Mouse (Mus musculus): ENCODE measurements around the gene Tmprss3. TPM values are rescaled to one million over a fixed set of nuclear protein-coding genes. Genes with fewer than 3 reads are reported as not detected.

Tmprss3 gene
- polyA plus RNA-seq, 1 experiment from 2014 or later: 0.24 TPM

GRCm38 (mm10) chr17:31192663-31193062 lies 6.1 kb downstream of the Tmprss3 start:
- Histone ChIP-seq H3K27ac (no peak overlapping the region), H3K9me3 (replicated peaks) (no peaks in the 10 kb centered on the region), H3K4me2 (no peak overlapping the region), H3K4me1 (peaks cover 21% of the 10 kb centered on the region), H3K9ac (no peak overlapping the region), H3K27me3 (replicated peaks) (no peaks in the 10 kb centered on the region), H3K36me3 (no peaks in the 10 kb centered on the region), H3K4me3 (no peak overlapping the region)
- WGBS (ENCODE audit: insufficient replicate concordance): 49% methylated on average over 2 of the region's 2 CpGs
- no peak for ATAC-seq

GRCm38 (mm10) chr17:31191825-31192224 lies 7.0 kb downstream of the Tmprss3 start:
- H3K9ac ChIP-seq: no peak overlapping the region
- H3K36me3 ChIP-seq: no peaks in the 10 kb centered on the region
- H3K27ac ChIP-seq: no peak overlapping the region
- no peaks in the 10 kb centered on the region for H3K27me3 ChIP-seq (replicated peaks)
- no peak overlapping the region for H3K4me3 ChIP-seq
- no peaks in the 10 kb centered on the region for H3K9me3 ChIP-seq (replicated peaks)
- H3K4me1 ChIP-seq: peaks cover 21% of the 10 kb centered on the region
- WGBS (ENCODE audit: insufficient replicate concordance): 74% methylated on average over 8 of the region's 8 CpGs
- no peak overlapping the region for H3K4me2 ChIP-seq
- no peak for ATAC-seq

GRCm38 (mm10) chr17:31187370-31187769 lies 11.4 kb downstream of the Tmprss3 start:
- H3K27ac ChIP-seq: no peak overlapping the region
- 9% methylated on average over 4 of the region's 4 CpGs for WGBS (ENCODE audit: insufficient replicate concordance)
- H3K9ac ChIP-seq: no peak overlapping the region
- no peak overlapping the region for H3K4me3 ChIP-seq
- ATAC-seq: peak; percentile 48; the same call in 1 of the 2 replicates
- no peaks in the 10 kb centered on the region for H3K9me3 ChIP-seq (replicated peaks)
- no peaks in the 10 kb centered on the region for H3K36me3 ChIP-seq
- H3K27me3 ChIP-seq (replicated peaks): no peaks in the 10 kb centered on the region
- no peak overlapping the region for H3K4me2 ChIP-seq
- no peaks in the 10 kb centered on the region; the same call in 1 of the 2 replicates for H3K4me1 ChIP-seq

GRCm38 (mm10) chr17:31184269-31184990 lies 14.3 kb downstream of the Tmprss3 start:
- no peak overlapping the region for H3K27ac ChIP-seq

GRCm38 (mm10) chr17:31183180-31183974 lies 15.4 kb downstream of the Tmprss3 start:
- no peaks in the 10 kb centered on the region for H3K9me3 ChIP-seq (replicated peaks)
- H3K4me1 ChIP-seq: peaks cover 5% of the 10 kb centered on the region
- no peaks in the 10 kb centered on the region for H3K36me3 ChIP-seq
- WGBS (ENCODE audit: insufficient replicate concordance): 47% methylated on average over 12 of the region's 12 CpGs
- no peak overlapping the region for H3K9ac ChIP-seq
- H3K4me3 ChIP-seq: no peak overlapping the region
- no peak overlapping the region for H3K4me2 ChIP-seq
- no peaks in the 10 kb centered on the region; the same call in 1 of the 2 replicates for H3K27me3 ChIP-seq (replicated peaks)
- ATAC-seq: no peak
- H3K27ac ChIP-seq: no peak overlapping the region

More at GRCm38 (mm10) chr17:31184269-31184990, 14.3 kb downstream of the Tmprss3 start:
- 65% methylated on average over 12 of the region's 12 CpGs for WGBS (ENCODE audit: insufficient replicate concordance)
- no peaks in the 10 kb centered on the region for H3K36me3 ChIP-seq
- H3K9ac ChIP-seq: no peak overlapping the region
- H3K4me3 ChIP-seq: no peak overlapping the region
- H3K4me1 ChIP-seq: peaks cover 5% of the 10 kb centered on the region
- H3K9me3 ChIP-seq (replicated peaks): no peaks in the 10 kb centered on the region
- no peaks in the 10 kb centered on the region; the same call in 1 of the 2 replicates for H3K27me3 ChIP-seq (replicated peaks)
- no peak for ATAC-seq
- H3K4me2 ChIP-seq: no peak overlapping the region

GRCm38 (mm10) chr17:31181490-31181889 lies 17.3 kb downstream of the Tmprss3 start:
- Histone ChIP-seq H3K4me1 (peaks cover 5% of the 10 kb centered on the region), H3K9ac (no peak overlapping the region), H3K4me3 (no peak overlapping the region), H3K36me3 (no peaks in the 10 kb centered on the region), H3K27me3 (replicated peaks) (no peaks in the 10 kb centered on the region; the same call in 1 of the 2 replicates), H3K27ac (no peak overlapping the region), H3K9me3 (replicated peaks) (no peaks in the 10 kb centered on the region), H3K4me2 (no peak overlapping the region)
- 51% methylated on average over 4 of the region's 4 CpGs for WGBS (ENCODE audit: insufficient replicate concordance)
- ATAC-seq: no peak

GRCm38 (mm10) chr17:31176321-31176720 lies 22.5 kb downstream of the Tmprss3 start:
- Histone ChIP-seq H3K9me3 (replicated peaks) (no peaks in the 10 kb centered on the region), H3K27me3 (replicated peaks) (no peaks in the 10 kb centered on the region; the same call in 1 of the 2 replicates), H3K4me1 (peaks cover 2% of the 10 kb centered on the region; the same call in 1 of the 2 replicates), H3K9ac (no peak overlapping the region), H3K36me3 (no peaks in the 10 kb centered on the region), H3K4me2 (no peak overlapping the region), H3K27ac (no peak overlapping the region), H3K4me3 (no peak overlapping the region)
- WGBS (ENCODE audit: insufficient replicate concordance): 64% methylated on average over 4 of the region's 4 CpGs
- ATAC-seq: no peak

GRCm38 (mm10) chr17:31169796-31170195 lies 29.0 kb downstream of the Tmprss3 start:
- no peak overlapping the region for H3K4me3 ChIP-seq
- no peak overlapping the region for H3K4me2 ChIP-seq
- no peaks in the 10 kb centered on the region for H3K9me3 ChIP-seq (replicated peaks)
- no peaks in the 10 kb centered on the region for H3K27me3 ChIP-seq (replicated peaks)
- H3K36me3 ChIP-seq: no peaks in the 10 kb centered on the region
- no peak for ATAC-seq
- H3K9ac ChIP-seq: no peak overlapping the region
- H3K27ac ChIP-seq: no peak overlapping the region
- 68% methylated on average over 5 of the region's 5 CpGs for WGBS (ENCODE audit: insufficient replicate concordance)
- H3K4me1 ChIP-seq: no peaks in the 10 kb centered on the region

GRCm38 (mm10) chr17:31165127-31165526 lies 33.6 kb downstream of the Tmprss3 start, which contains the start of gene Tff1:
TSS of gene Tff1 (minus strand) at chr17:31165277.
- 67% methylated on average over 6 of the region's 6 CpGs for WGBS (ENCODE audit: insufficient replicate concordance)
- H3K27me3 ChIP-seq (replicated peaks): no peaks in the 10 kb centered on the region
- ATAC-seq: no peak
- no peak within 1 kb of the TSS for H3K4me2 ChIP-seq
- no peaks in the 10 kb centered on the region for H3K36me3 ChIP-seq
- no peak within 1 kb of the TSS for H3K4me3 ChIP-seq
- H3K27ac ChIP-seq: no peak within 1 kb of the TSS
- no peak within 1 kb of the TSS for H3K9ac ChIP-seq
- H3K4me1 ChIP-seq: no peaks in the 10 kb centered on the region
- H3K9me3 ChIP-seq (replicated peaks): no peaks in the 10 kb centered on the region

- 62% methylated on average over 2 of the region's 2 CpGs for WGBS (ENCODE audit: insufficient replicate concordance)
- H3K4me1 ChIP-seq: no peaks in the 10 kb centered on the region
- H3K9me3 ChIP-seq (replicated peaks): peaks cover 4% of the 10 kb centered on the region; the same call in 1 of the 2 replicates
- no peak overlapping the region for H3K9ac ChIP-seq
- H3K27me3 ChIP-seq (replicated peaks): no peaks in the 10 kb centered on the region
- no peaks in the 10 kb centered on the region for H3K36me3 ChIP-seq
- ATAC-seq: no peak
- no peak overlapping the region for H3K4me3 ChIP-seq
- H3K4me2 ChIP-seq: no peak overlapping the region
- no peak overlapping the region for H3K27ac ChIP-seq
Measured at GRCm38 (mm10) chr17:31163821-31164220, 35.0 kb downstream of the Tmprss3 start.

- Histone ChIP-seq H3K9me3 (replicated peaks) (peaks cover 7% of the 10 kb centered on the region; the same call in 1 of the 2 replicates), H3K27ac (no peak overlapping the region), H3K4me2 (no peak overlapping the region), H3K36me3 (no peaks in the 10 kb centered on the region), H3K9ac (no peak overlapping the region), H3K4me3 (no peak overlapping the region), H3K4me1 (no peaks in the 10 kb centered on the region), H3K27me3 (replicated peaks) (no peaks in the 10 kb centered on the region)
- 57% methylated on average over 12 of the region's 12 CpGs for WGBS (ENCODE audit: insufficient replicate concordance)
- ATAC-seq: no peak
Measured at GRCm38 (mm10) chr17:31162607-31163006, 36.2 kb downstream of the Tmprss3 start.

GRCm38 (mm10) chr17:31160291-31160690 lies 38.5 kb downstream of the Tmprss3 start:
- no peak for ATAC-seq
- no peaks in the 10 kb centered on the region for H3K36me3 ChIP-seq
- H3K27me3 ChIP-seq (replicated peaks): no peaks in the 10 kb centered on the region
- H3K4me2 ChIP-seq: no peak overlapping the region
- no peak overlapping the region for H3K27ac ChIP-seq
- H3K4me1 ChIP-seq: no peaks in the 10 kb centered on the region
- peaks cover 7% of the 10 kb centered on the region; the same call in 1 of the 2 replicates for H3K9me3 ChIP-seq (replicated peaks)
- H3K9ac ChIP-seq: no peak overlapping the region
- no peak overlapping the region for H3K4me3 ChIP-seq
- 76% methylated on average over 4 of the region's 4 CpGs for WGBS (ENCODE audit: insufficient replicate concordance)

Data from liver, embryonic 12.5 days (tissue).